Mouse (Mus musculus) cerebellum, postnatal 10 days (tissue): ENCODE data around the gene Fdx1l.
"Not testable (repeated sequence)": the region's sequence is repeated elsewhere in the genome, so short reads cannot be mapped to it uniquely, and the experiment has no call there.

Source experiments
- DNase-seq, 2 experiments: peaks; one replicate each; pipeline ENCODE4 v3.0.0; 2021; ENCODE audit warnings: mixed read lengths in 2 of 2

Fdx1l gene

GRCm38 (mm10) chr9:21072641-21073040 is 773 bp downstream of the Fdx1l start:
- peak in 1 of 2 experiments; percentile 17 for DNase-seq

DNA sequence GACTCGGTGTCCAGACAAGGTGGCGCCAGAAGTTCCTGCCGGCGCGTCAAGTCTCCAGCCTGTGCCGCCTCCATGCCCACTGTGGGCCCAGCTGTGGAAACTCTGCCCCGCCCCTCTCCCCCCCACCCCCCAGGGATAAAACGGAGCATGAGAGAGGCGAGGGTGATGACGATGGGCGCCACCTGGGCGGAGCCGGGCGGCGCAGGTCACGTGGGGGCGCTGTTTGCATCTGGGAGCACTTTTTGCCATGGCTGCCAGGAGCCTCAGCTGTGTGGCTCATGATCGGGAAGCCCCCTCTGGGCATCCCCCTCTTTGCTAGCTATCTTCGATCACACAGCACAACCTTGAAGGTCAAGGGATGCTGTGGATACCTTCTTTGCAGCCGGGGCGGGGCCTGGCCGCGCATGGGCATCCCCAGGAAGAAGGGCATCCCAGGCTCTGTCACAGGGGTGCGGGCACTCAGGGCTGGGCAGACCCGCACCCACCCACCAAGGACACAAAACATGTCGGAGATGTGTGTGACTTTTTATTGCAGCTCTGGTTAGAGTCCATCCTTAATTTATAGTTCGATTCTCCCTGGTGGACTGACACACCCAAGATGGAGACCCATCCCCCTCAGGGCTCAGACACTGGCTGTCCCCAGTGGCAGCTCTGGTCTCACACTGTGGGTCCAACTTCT is 6.3 kb downstream of the Fdx1l start, which contains the start of gene Zglp1:
TSS of gene Zglp1 (minus strand) at position 88 of the 679 bp plus-strand sequence.
- no peak for DNase-seq

- no peak for DNase-seq
Measured at GRCm38 (mm10) chr9:21062928-21063327, 10.5 kb downstream of the Fdx1l start.

GRCm38 (mm10) chr9:21051578-21051977 is 21.8 kb downstream of the Fdx1l start:
- DNase-seq, result no peak

DNA sequence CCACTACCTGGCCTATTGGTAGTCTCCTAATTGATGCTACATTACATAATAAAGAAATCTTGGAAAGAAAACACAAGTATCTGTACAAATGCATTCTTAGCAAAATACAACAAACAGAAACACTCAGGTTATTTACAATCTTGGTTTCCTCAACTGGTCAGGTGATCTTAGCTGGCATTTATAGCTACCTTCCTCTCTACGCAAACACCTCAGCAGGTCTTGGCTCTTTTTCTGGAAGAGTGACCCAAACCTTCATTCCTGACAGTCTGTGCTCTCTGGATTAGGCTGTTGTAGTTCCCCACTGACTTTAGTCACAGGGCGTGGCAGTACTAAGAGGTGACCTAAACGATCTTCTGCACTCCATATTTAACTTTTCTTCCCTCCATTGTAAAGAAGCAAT is 28.2 kb downstream of the Fdx1l start:
- DNase-seq, result no peak

DNA sequence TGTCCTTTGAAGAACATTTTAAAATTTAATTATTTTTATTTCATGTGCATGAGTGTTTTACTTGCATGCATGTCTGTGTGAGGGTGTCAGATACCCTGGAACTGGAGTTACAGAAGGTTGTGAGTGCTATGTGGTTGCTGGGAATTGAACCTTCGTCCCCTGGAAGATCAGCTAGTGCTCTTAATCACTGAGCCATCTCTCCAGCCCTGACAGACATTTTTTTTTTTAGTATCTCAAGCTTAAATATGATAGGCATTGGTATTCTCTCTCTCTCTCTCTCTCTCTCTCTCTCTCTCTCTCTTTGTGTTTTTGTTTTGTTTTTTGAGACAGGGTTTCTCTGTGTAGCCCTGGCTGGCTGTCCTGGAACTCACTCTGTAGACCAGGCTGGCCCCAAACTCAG is 28.6 kb downstream of the Fdx1l start:
- DNase-seq, result not testable (repeated sequence)

- DNase-seq, result no peak
Measured at GRCm38 (mm10) chr9:21043563-21043962, 29.9 kb downstream of the Fdx1l start.

GRCm38 (mm10) chr9:21041308-21041707 is 32.1 kb downstream of the Fdx1l start:
- no peak for DNase-seq

GRCm38 (mm10) chr9:21039779-21040178 is 33.6 kb downstream of the Fdx1l start:
- DNase-seq, result no peak

DNA sequence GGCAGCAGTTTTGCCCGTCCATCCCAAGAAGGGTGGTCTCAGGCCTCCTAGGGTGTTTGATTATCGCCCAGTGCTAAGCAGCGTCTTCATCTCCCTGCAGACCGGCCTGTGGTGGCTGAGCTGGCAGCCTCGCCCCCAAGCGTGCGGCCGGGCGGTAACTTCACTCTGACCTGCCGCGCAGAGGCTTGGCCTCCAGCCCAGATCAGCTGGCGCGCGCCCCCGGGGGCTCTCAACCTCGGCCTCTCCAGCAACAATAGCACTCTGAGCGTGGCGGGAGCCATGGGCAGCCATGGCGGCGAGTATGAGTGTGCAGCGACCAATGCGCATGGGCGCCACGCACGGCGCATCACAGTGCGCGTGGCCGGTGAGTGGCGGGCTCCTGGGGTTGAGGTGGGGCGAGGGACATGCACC is 35.9 kb downstream of the Fdx1l start:
- DNase-seq, result peak; percentile 49 to 54

DNA sequence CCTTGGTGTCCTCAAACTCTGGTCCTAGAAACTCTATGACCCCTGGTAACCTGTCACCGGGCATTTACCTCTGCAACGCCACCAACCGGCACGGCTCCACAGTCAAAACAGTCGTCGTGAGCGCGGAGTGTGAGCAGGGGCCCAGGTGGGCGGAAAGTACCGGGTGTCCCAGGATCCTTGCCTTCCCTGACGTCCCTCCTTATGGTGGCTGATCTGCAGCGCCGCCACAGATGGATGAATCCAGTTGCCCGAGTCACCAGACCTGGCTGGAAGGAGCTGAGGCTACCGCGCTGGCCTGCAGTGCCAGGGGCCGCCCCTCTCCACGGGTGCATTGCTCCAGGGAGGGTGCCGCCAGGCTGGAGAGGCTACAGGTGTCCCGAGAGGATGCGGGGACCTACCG is 36.7 kb downstream of the Fdx1l start:
- DNase-seq, result no peak

GRCm38 (mm10) chr9:21036161-21036560 is 37.3 kb downstream of the Fdx1l start:
- no peak for DNase-seq

GRCm38 (mm10) chr9:21035586-21035985 is 37.8 kb downstream of the Fdx1l start:
- DNase-seq, result no peak

GRCm38 (mm10) chr9:21034481-21035085 is 38.8 kb downstream of the Fdx1l start:
- no peak for DNase-seq

DNA sequence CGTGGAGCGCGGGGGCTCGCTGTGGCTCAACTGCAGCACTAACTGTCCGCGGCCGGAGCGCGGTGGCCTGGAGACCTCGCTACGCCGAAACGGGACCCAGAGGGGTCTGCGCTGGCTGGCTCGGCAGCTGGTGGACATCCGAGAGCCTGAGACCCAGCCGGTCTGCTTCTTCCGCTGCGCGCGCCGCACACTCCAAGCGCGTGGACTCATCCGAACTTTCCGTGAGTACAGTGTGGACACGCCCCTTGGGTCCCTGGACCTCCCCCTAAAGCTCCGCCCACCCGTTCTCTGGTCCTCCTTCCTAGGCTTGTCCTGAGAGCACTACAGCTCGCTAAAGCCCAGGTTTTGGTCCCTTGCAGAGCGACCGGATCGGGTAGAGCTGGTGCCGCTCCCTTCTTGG is 40.3 kb downstream of the Fdx1l start:
- peak; percentile 55 to 73 for DNase-seq

- DNase-seq, result no peak
Measured at GRCm38 (mm10) chr9:21032491-21032890, 40.9 kb downstream of the Fdx1l start.

- peak; percentile 54 to 59 for DNase-seq
Measured at GRCm38 (mm10) chr9:21031896-21032351, 41.5 kb downstream of the Fdx1l start, which contains the start of gene Icam5. Icam5 (plus strand) TSS chr9:21032073.

- peak; percentile 67 to 68 for DNase-seq
Measured at GRCm38 (mm10) chr9:21031251-21031895, 42.0 kb downstream of the Fdx1l start.

GRCm38 (mm10) chr9:21030781-21031250 is 42.6 kb downstream of the Fdx1l start:
- DNase-seq, result peak; percentile 90 to 92

- DNase-seq, result no peak
Measured at GRCm38 (mm10) chr9:21030055-21030600, 43.3 kb downstream of the Fdx1l start.

DNA sequence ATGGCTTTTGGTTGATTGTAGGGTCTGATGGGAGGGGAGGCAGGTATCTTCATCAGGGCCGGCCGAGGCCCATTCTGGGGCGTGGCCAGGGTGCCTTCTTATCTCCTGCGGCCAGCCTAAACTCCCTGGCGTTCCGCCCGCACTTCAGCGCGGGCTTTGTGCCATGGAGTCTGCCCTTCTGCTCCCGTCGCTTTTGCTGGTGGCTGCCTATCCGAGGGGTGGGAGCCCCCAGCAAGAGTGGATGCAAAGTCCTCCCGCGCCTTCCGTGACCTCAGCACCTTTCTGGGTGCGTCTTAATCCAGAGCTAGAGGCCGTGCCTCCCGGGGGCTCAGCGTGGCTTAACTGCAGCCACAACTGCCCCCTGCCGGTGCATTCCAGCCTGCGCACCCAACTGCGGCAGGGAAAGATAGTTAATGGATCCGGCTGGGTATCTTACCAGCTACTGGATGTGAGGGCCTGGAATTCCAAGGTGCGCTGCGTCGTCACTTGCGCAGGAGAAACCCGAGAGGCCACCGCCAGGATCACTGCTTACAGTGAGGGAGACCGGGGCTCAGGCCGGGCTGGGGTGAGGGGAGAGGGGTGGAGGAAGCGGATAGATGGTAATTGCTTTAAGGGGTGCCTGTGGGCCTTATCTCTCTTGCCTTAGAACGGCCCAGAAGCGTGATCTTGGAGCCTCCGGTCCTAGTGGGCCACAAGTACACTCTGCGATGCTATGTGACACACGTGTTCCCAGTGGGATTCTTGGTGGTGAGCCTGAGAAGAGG is 43.9 kb downstream of the Fdx1l start, which contains the start of gene Icam4:
TSS of gene Icam4 (plus strand) at position 83 of the 764 bp plus-strand sequence.
- DNase-seq, result peak; percentile 77 to 82

- no peak for DNase-seq
Measured at GRCm38 (mm10) chr9:21028560-21029110, 44.8 kb downstream of the Fdx1l start.
